Mouse (Mus musculus) splenic B cell, adult 2 months (primary cell): ENCODE measurements around the gene Mrps6.
A peak's percentile ranks its signal among the peaks of the same experiment; 100 is the strongest.

ENCODE experiments used
- DNase-seq: peaks from one replicate; pipeline ENCODE4 v3.0.0-alpha.2; 2011; ENCODE audit warnings: low read depth, low spot score
- H3K27me3 ChIP-seq: 2 replicates; pipeline ENCODE4 v1.6.1; 2012; ENCODE audit warnings: mild to moderate bottlenecking, low read length, moderate library complexity, mixed read lengths; ENCODE audit not compliant: control insufficient read depth, poor library complexity, insufficient read depth, severe bottlenecking
- H3K36me3 ChIP-seq: 2 replicates; pipeline ENCODE4 v1.6.1; 2012; ENCODE audit warnings: mild to moderate bottlenecking, low read length, moderate library complexity, mixed read lengths; ENCODE audit not compliant: control insufficient read depth, poor library complexity, insufficient read depth, severe bottlenecking

Mrps6 gene

DNA sequence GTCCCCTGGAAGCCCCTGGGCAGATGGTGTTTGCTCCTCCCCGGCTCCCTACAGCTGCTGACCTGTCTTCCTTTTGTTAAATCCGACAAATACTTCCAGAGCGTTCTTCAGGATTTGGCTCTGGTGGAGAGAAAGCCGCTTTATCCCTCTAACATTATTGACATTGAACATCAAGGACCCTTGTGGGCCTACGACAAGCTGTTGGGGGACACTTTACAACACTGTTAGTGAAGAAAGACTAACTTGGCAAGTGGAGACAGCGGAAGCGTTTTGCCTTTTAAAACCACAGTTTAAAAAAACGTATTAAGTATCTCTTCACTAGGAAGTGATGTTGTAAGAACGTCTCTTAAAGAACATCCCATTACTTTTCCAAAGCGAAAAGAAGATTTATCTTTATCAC, 5.5 kb upstream of the Mrps6 start:
- H3K36me3 ChIP-seq = no peaks in the 10 kb centered on the region
- no peak for DNase-seq
- H3K27me3 ChIP-seq = no peaks in the 10 kb centered on the region

DNA sequence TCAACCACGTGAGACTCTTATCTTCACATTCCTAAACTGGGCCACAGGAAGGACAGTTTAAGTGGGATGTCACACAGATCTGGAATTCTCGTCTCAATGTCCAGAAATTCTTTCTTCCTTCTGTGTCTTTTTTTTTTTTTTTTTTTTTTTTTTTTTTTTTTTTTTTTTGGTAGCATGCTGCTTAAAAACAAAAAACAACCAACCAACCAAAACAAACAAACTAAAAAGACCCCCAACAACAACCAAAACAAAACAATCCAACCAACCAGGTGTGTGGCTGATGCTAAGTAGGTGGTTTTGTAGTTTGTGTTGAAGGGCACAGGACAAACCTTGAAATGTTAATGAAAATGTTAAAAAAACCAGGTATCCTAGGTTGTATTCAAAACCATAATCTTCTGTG, 1.4 kb upstream of the Mrps6 start:
- H3K36me3 ChIP-seq = no peaks in the 10 kb centered on the region
- no peaks in the 10 kb centered on the region for H3K27me3 ChIP-seq
- DNase-seq = no peak

DNA sequence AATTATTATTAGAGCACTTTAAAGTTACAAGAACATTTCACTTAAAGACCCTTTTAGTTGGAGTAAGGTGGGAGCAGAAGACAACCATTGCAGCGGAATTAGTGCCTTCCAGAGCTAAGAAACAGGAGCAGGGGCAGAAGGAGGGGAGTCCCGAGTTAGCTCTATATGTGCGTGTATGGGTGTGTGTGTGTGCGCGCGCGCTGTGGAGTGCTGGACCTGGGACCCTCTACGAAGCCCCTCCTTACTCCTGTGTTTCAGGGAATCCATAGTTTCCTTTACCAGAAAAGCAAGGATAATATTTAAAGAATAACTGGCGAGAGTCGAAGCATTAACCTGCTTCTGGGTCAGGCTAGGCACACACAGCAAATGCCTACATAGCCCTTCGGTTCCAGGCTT, 616 bp upstream of the Mrps6 start:
- no peak for DNase-seq
- Histone ChIP-seq H3K36me3 (no peaks in the 10 kb centered on the region), H3K27me3 (no peaks in the 10 kb centered on the region)

DNA sequence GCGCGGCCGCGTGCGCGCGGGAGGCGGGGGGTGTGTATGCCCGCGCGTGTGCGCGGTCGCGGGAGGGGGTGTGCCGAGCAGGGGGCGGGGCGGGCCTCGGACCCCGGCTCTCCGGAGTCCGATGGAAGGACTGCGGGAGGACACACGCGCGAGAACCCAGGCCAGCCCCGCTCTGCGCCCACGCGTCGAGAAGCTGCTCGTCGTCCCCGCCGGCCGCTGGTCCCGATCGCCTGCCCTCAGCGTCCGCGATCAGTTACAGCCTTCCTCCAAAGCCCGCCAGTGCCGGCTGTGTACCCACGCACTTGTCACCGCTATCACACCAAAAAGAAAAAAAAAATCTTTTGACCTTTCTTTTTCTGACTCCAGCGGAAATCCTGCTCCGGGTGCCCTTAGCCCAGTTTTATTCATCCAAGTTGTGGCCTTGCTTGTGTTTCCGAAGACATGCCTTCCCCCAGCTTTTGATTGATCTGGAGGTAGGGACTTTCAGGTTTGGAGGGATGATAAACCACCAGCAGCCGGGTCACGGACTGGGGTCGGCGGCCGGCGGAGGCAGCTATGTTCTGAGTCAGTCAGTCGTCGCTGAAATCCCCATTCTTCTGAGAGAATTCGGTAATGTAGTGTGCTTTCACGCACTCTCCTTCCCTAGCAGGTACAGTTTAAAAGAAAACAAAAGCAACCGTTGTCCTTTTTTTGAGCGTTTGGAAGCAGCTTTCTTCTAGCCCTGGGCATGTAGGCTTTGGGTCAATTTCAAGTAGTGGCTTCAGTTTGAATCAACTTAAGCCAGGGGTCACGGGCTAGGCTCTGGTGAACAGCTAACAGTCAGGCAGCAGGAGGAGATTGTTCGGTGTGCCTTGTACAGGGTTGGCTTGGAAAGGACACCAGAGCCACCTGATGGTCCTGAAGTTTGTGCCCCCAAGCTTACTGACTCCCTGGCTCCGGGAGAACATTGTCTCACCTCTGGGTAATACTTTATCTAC, 862 bp downstream of the Mrps6 start:
- DNase-seq = peak; percentile 33
- H3K36me3 ChIP-seq = no peaks in the 10 kb centered on the region
- no peaks in the 10 kb centered on the region for H3K27me3 ChIP-seq

DNA sequence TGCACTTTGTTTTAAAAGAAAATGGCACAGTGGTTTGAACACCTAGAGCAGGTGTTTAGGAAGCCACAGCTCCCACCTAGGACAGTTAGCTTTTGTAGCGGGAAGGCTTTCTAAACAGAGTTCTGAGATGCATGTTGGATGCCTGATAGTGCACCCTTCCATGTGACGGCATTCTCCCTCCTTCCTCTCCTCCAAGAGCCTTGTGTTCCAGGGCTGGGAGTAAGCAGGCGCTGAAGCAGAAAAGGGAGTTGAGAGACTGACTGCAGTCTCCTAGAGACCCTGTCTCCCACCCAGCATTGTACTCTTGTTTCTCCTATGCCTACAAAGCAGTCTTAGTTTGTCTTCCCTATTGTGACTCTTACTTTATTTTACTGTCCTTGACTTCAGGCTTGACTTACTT, 2.1 kb downstream of the Mrps6 start:
- no peak for DNase-seq
- H3K27me3 ChIP-seq = no peaks in the 10 kb centered on the region
- no peaks in the 10 kb centered on the region for H3K36me3 ChIP-seq

DNA sequence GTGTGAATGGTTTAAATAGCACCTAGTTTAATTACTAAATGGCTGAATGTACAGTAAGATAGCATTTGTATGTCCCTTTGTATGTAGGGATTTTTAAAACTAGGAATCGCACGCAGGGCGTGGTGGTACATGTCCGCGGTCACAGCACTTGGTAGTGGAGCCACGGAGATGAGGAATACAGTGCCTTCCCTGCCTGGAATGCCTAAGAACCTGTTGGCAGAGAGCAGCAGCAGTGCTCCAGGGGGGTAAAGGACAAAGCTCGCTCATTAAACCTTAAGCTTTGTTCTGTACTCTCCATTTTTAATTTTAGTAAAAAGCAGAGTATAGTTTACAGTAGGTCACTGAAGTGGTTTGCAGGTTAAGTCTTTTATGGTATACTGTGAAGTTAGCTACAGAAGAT, 3.5 kb downstream of the Mrps6 start:
- DNase-seq = no peak
- Histone ChIP-seq H3K36me3 (no peaks in the 10 kb centered on the region), H3K27me3 (no peaks in the 10 kb centered on the region)

DNA sequence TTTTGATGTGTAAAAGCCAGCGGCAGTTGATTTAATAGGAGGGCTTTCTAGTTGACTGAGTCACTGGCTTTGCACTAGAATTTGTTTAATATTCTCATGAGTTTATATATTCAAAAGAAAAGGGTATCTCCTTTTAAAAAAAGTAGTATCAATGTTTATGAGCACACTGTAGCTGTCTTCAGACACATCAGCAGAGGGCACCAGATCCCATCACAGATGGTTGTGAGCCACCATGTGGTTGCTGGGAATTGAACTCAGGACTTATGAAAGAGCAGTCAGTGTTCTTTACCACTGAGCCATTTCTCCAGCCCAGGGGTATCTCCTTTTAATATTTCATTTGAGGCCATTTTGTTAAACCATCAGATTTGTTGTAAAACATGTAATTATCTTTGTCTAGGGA, 4.8 kb downstream of the Mrps6 start:
- no peak for DNase-seq
- H3K36me3 ChIP-seq = no peaks in the 10 kb centered on the region
- H3K27me3 ChIP-seq = no peaks in the 10 kb centered on the region

DNA sequence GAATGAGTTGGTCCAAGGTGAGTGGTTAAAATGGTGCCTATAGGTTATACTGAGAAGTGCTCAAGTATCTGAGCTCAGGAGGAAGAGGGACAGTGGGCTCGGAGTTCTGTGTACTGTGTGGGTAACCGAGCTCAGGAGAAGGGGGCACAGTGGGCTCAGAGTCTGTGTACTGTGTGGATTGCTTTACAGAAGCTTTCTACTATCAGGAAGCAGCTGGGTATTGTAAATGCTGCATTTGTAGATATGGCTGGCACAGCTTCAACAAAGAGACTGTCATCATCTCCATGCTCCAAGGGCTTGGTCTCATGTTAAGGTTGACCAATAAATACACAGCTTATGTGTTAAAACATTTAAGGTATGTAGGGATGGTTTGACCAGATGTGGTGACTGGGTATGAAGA, 6.7 kb downstream of the Mrps6 start:
- DNase-seq = no peak
- Histone ChIP-seq H3K36me3 (no peaks in the 10 kb centered on the region), H3K27me3 (no peaks in the 10 kb centered on the region)

DNA sequence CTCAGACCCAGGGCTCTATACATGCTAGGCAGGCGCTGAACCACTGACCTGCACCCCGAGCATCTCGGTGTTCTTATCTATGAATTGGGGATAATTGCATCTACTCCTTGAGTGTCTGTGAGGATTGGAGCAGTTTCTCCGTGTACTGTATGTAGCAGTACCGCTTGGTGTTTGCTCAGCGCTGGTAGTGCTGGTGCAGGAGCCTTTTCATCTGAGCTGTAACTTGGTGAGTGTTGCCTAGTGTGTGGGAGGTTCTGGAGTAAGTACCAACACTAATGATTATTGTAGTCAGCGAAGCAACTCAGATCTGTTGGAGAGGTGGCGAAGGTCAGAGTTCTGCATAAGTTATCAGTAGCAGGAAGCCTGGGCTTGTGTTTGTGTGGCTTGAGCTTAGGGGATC, 12.3 kb downstream of the Mrps6 start:
- H3K36me3 ChIP-seq = no peaks in the 10 kb centered on the region
- no peak for DNase-seq

DNA sequence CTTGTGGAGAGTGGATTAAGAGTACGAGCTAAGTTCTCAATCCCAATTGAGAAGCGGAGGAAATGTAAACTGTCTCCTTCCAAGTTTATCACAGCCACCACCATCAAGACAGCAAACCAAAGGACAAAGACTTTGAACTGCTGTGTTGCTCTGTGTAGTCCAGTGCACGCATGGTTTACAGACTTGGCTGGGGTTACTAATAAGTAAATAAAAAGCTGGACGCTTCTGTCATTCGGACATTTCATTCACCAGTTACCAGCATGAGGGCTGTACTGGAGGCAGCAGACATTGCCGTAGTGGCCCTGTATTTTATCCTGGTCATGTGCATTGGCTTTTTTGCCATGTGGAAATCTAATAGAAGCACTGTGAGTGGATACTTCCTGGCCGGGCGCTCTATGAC, 18.7 kb downstream of the Mrps6 start:
- H3K27me3 ChIP-seq = no peaks in the 10 kb centered on the region
- DNase-seq = no peak
- H3K36me3 ChIP-seq = no peaks in the 10 kb centered on the region

More for the DNA sequence above, 12.3 kb downstream of the Mrps6 start:
- no peaks in the 10 kb centered on the region for H3K27me3 ChIP-seq

DNA sequence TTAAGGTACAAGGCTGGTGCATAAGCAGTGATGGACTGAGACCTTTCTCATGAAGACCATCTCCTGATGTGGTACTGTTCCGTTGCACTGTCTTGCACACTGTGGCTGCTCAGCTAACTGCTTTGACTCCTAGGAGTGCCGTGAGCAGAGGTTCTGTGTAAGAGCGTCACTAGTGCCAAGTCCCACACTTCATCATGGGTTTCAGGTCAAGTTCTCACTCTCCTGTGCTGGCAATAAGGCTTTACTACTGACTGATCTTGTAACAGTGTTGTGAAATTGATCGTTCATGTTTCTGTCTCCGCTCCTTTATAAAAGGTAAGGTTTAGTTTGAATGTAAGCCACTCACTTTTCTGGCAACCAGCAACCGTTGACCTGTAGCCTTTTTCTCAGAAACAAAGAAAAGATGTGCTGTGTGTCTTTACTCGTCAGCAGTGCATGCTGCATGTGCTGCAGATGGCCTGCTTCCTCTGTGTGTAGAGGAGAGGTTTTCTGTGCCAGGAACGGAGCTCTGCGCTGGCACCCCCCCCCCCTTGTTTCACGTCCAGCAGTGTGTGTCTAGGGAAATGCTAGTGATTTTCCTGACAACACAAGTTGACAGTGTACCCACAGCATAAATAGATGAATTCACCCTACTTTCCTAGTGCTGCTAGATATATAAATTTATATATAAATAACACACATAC, 25.8 kb downstream of the Mrps6 start:
- H3K36me3 ChIP-seq = no peaks in the 10 kb centered on the region

DNA sequence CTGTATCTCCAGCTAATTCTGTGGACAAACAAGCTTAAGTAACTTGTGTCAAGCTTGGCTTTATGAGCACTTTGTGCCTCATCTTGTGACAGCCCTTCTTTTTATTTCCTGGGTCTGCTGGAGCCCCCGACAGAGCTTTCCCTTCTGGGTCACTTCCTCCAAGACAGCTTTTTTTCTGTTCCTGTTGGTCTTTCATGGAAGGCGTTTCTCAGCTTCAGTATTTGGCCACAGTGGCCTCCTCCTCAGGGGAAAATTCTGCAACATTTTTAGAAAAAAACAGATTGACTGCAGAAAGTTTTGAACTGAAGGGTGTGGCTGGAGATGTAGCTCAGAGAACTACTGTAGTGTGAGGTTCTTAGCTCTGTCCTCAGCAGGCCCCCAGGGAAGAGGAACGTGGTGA, 31.2 kb downstream of the Mrps6 start:
- no peaks in the 10 kb centered on the region; the same call in 1 of the 2 replicates for H3K27me3 ChIP-seq
- no peak for DNase-seq
- no peaks in the 10 kb centered on the region for H3K36me3 ChIP-seq

More for the DNA sequence above, 25.8 kb downstream of the Mrps6 start:
- no peak for DNase-seq
- H3K27me3 ChIP-seq = no peaks in the 10 kb centered on the region

DNA sequence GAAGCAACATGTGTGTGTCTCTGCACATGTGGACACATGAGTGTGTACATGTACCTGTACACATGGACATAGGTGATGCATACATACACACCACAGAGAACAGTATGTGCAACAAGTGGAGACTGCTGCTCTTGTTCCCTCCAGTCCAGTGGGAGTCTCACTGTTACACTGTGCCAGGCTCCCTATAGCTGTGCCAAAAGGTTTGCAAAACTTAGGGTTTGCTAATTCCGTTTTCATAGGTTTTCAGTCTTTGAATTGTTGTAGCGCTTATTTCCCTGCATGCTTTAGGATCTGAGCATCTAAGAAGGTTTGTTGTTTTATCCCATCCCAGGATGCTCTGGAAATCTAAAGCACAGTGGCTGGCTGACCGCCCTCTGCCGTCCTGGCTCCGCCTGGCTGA, 33.8 kb downstream of the Mrps6 start:
- H3K36me3 ChIP-seq = no peaks in the 10 kb centered on the region
- H3K27me3 ChIP-seq = no peaks in the 10 kb centered on the region; the same call in 1 of the 2 replicates
- DNase-seq = no peak

DNA sequence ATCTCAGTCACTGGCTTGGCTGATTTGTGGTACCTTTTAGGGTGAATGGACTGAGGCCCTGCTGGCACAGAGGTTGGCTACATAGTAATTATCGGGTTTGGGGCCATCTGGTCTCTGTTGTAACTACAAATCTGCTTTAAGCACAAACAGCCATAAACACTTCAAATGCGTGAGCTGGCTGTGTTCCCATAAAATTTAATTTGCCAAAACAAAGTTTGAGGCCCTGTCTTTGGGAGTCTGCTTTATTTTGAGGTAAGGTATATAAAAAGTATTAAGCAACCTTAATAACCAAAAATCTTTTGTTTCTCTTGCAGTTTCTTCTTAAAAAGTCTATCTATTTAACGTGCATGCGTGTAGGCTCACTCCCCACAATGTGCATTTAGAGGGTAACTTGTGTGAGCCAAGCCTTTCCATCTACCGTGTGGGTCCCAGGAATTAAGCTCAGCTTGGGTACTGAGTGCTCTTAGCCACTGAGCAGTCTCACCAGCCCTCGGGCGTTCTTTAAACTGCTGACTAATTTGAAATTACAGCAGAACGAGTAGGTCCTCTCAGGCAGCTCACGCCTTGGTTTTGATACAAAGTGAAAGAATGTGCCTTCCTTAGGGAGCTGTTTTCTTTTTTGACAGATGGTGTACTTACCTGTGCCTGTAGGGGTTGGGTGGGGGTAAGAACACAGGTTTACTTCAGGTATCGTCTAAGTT, 40.4 kb downstream of the Mrps6 start:
- peaks cover 2% of the 10 kb centered on the region; the same call in 1 of the 2 replicates for H3K36me3 ChIP-seq
- H3K27me3 ChIP-seq = no peaks in the 10 kb centered on the region
- no peak for DNase-seq

DNA sequence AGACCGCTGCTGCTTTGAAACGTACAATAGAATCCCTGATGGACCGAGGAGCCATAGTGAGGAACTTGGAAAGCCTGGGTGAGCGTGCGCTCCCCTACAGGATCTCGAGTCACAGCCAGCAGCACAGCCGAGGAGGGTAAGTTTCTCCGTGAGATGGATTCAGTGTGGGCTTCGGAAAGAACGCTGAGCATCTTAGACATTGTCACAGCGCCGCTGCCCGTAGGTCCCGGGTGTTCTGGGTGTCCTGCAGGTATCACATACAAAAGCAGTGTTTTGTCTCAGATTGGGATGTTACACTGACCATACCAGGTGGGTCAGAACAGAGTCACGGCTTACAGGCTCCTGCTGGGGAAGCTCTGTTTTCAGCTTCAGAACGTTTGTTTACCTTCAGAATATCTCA, 41.5 kb downstream of the Mrps6 start:
- no peaks in the 10 kb centered on the region for H3K27me3 ChIP-seq
- DNase-seq = no peak
- peaks cover 2% of the 10 kb centered on the region; the same call in 1 of the 2 replicates for H3K36me3 ChIP-seq
